Mouse (Mus musculus) lung, adult 2 months (tissue): ENCODE results near the gene Ppp1r1b.

ENCODE experiments used
- CTCF ChIP-seq: fragments of 200-500 bp; IDR thresholded peaks from 2 replicates; pipeline ENCODE4 v1.5.1; 2011; ENCODE audit warnings: mild to moderate bottlenecking, low read length, control low read depth; ENCODE audit not compliant: insufficient read depth
- POLR2A ChIP-seq: fragments of 200-500 bp; IDR thresholded peaks from 2 replicates; pipeline ENCODE4 v1.6.1; 2011; ENCODE audit warnings: low read depth, mild to moderate bottlenecking, control low read depth, low read length, borderline replicate concordance; ENCODE audit errors: extremely low read depth

DNA sequence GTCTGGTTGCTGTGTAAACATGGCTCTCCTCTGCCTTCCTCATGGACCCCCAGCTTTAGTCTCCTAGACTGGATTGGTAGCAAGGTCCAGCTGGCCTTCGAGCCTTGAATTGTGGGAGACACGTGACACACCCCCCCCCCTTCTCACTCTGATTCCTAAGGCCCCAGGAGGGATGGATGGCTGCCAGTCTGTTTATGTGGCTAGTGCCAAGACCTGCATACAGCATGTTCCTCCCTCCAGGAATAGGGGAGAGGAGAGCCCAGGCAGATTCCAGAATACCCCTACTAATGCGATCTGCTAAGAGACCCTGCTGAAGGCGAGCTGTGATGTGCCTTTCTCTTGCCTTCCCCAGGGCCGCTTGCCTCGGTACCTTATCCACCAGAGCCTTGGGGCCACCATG is 31.9 kb downstream of the Ppp1r1b start:
- TF ChIP-seq POLR2A (no peak), CTCF (no peak)
